Mouse (Mus musculus) megakaryocyte, embryonic 14.5 days (primary cell): ENCODE results near the gene Kmt5a.

Experiments used
- FLI1 ChIP-seq: IDR thresholded peaks from 2 replicates; pipeline ENCODE4 v1.6.1; 2012; ENCODE audit warnings: low read length, inconsistent platforms, mixed read lengths
- GATA1 ChIP-seq: IDR thresholded peaks from 3 replicates; pipeline ENCODE4 v1.6.1; 2012; ENCODE audit warnings: mixed read lengths, low read length, inconsistent platforms, borderline replicate concordance

DNA sequence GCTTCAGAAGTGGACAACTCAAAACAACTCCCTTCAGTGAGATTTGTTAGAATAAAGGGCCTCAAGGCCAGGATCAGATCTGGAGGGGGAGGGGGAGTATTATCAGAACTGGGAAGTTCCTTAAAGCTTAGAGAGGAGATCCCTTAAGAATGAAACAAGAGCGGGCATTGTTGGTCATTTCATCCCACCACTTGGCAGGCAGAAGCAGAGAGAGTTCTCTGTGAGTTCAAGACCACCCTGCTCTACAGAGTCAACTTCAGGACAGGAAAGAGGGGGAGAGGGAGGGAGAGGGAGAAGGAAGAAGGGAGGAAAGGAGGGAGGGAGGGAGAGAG lies 39.1 kb downstream of the Kmt5a start:
- TF ChIP-seq GATA1 (no peak), FLI1 (no peak)
